17 mouse cellular contexts compared by ENCODE assay signal in the genomic region with DNA sequence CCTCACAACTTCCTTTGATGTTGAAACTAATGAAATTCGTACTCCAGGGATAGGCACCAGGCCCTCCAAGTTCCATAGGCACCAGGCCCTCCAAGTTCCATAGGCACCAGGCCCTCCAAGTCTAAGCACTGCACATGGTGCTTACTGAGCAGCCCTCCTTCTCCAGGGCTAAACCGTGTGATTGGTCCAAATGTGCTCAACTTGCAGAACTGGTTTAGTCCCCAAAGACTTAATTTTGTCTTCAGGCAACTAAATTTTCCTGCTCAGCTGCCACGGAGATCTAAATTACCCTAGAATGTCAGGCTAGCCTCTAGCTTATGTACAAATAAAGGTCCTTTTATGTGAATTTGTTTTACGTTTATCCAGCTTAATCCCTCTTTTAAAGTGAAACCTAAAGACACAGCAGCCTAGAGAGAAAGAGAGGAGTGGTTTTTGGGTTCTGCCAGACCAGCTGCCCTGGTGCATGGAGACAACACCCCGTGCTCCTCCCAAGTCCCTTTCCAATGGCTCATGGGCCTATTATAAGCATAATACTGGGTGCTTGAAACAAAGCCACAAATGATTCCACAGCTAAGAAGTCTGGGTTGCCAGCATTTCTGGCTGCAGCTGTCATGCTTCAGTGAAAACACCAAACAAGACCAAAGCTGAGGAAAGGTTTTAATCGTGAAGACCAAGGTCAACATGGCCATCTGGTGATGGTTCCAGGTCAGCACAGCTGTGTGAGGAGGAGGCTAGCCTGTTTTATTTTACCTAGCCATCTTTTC. TPM values are rescaled to one million over a fixed set of nuclear protein-coding genes. Genes with fewer than 3 reads are reported as not detected.
DNase-seq lines count a peak whose midpoint lies in the region; ATAC-seq lines count a peak whose summit lies in the region.
"Had no signal": no experiment of that assay in that cellular context is flagged by ENCODE, and none has a peak within 500 bp of the region (broad histone marks: within the 10 kb centered on the region; RNA-seq: fewer than 3 reads in every experiment).

No protein-coding gene starts in this region.

- DNase-seq in heart, adult 11 months = peak; percentile 90
- no peak for DNase-seq in heart, adult 8-10 months (ENCODE audit: low spot score)
- peak; percentile 27 for DNase-seq in lung, postnatal 10 days
- no peak for DNase-seq in lung, postnatal 25 days (ENCODE audit: low spot score)
- no peak for DNase-seq in cerebellum, adult 9-10 months
- DNase-seq: cerebellum, adult 11 months; layer of hippocampus, postnatal 36 days; liver; right cerebral cortex, postnatal 25 days; thymus, postnatal 36 days had no signal

- H3K4me2 ChIP-seq in embryonic facial prominence, embryonic 15.5 days (replicated peaks) = peak overlapping the region; percentile 6; the same call in 1 of the 2 replicates
- H3K4me2 ChIP-seq in limb, embryonic 13.5 days (replicated peaks) = no peak overlapping the region
- no peak overlapping the region for H3K4me2 ChIP-seq in neural tube, embryonic 15.5 days
- H3K4me2 ChIP-seq: hindbrain, embryonic 15.5 days; lung, embryonic 15.5 days; midbrain, embryonic 11.5 days had no signal

- H3K27ac ChIP-seq in embryonic facial prominence, embryonic 15.5 days (replicated peaks) = peak overlapping the region; percentile 44
- H3K27ac ChIP-seq in limb, embryonic 13.5 days = no peak overlapping the region; the same call in 1 of the 2 replicates
- H3K27ac ChIP-seq in neural tube, embryonic 15.5 days (replicated peaks) = no peak overlapping the region
- H3K27ac ChIP-seq: hindbrain, embryonic 15.5 days; lung, embryonic 15.5 days had no signal

- H3K36me3 ChIP-seq in embryonic facial prominence, embryonic 15.5 days = no peaks in the 10 kb centered on the region
- no peaks in the 10 kb centered on the region for H3K36me3 ChIP-seq in limb, embryonic 13.5 days
- H3K36me3 ChIP-seq in neural tube, embryonic 15.5 days = no peaks in the 10 kb centered on the region
- H3K36me3 ChIP-seq: hindbrain, embryonic 15.5 days; lung, embryonic 15.5 days had no signal

- no peak overlapping the region for H3K9ac ChIP-seq in embryonic facial prominence, embryonic 15.5 days
- H3K9ac ChIP-seq in limb, embryonic 13.5 days = no peak overlapping the region
- H3K9ac ChIP-seq in neural tube, embryonic 15.5 days (replicated peaks) = no peak overlapping the region
- H3K9ac ChIP-seq: hindbrain, embryonic 15.5 days; lung, embryonic 15.5 days had no signal

- no peak overlapping the region for H3K4me3 ChIP-seq in embryonic facial prominence, embryonic 15.5 days (replicated peaks)
- H3K4me3 ChIP-seq in limb, embryonic 13.5 days = no peak overlapping the region
- no peak overlapping the region for H3K4me3 ChIP-seq in neural tube, embryonic 15.5 days (replicated peaks)
- H3K4me3 ChIP-seq: erythroblast, embryonic 14.5 days; hindbrain, embryonic 15.5 days; lung, embryonic 15.5 days had no signal

- peak; percentile 35; the same call in 1 of the 2 replicates for ATAC-seq in embryonic facial prominence, embryonic 15.5 days (ENCODE audit: insufficient number of reproducible peaks, low FRiP score, low TSS enrichment, low read depth)
- ATAC-seq in limb, embryonic 13.5 days (ENCODE audit: low FRiP score, low read depth) = peak; percentile 48
- no peak for ATAC-seq in neural tube, embryonic 15.5 days (ENCODE audit: low FRiP score)

- peaks cover 13% of the 10 kb centered on the region; the same call in 1 of the 2 replicates for H3K4me1 ChIP-seq in embryonic facial prominence, embryonic 15.5 days
- H3K4me1 ChIP-seq in limb, embryonic 13.5 days = peaks cover 25% of the 10 kb centered on the region
- H3K4me1 ChIP-seq in neural tube, embryonic 15.5 days = no peaks in the 10 kb centered on the region
- H3K4me1 ChIP-seq: hindbrain, embryonic 15.5 days had no signal

- WGBS in embryonic facial prominence, embryonic 15.5 days = 19% methylated on average over 6 of the region's 6 CpGs
- whole genome bisulfite sequencing in limb, embryonic 13.5 days = 23% methylated on average over 6 of the region's 6 CpGs
- WGBS in neural tube, embryonic 15.5 days = 55% methylated on average over 6 of the region's 6 CpGs

- no peaks in the 10 kb centered on the region for H3K9me3 ChIP-seq in embryonic facial prominence, embryonic 15.5 days (replicated peaks)
- H3K9me3 ChIP-seq in limb, embryonic 13.5 days = no peaks in the 10 kb centered on the region
- H3K9me3 ChIP-seq in neural tube, embryonic 15.5 days (replicated peaks) = no peaks in the 10 kb centered on the region
- H3K9me3 ChIP-seq: hindbrain, embryonic 15.5 days; lung, embryonic 15.5 days had no signal

- H3K27me3 ChIP-seq in embryonic facial prominence, embryonic 15.5 days = no peaks in the 10 kb centered on the region
- H3K27me3 ChIP-seq in limb, embryonic 13.5 days = no peaks in the 10 kb centered on the region
- no peaks in the 10 kb centered on the region for H3K27me3 ChIP-seq in neural tube, embryonic 15.5 days (replicated peaks)
- H3K27me3 ChIP-seq: hindbrain, embryonic 15.5 days; lung, embryonic 15.5 days had no signal

RNA-seq across cellular contexts. Expression of gene Dleu7, which starts 29.9 kb away (rescaled TPM):
- under 1 TPM in 1 of 4 experiments, not detected in 3; 0.17 TPM for total RNA-seq in heart, adult 8-10 months (2022)
- polyA plus RNA-seq in embryonic facial prominence, embryonic 15.5 days (2015; fragmentation: Nextera tagmentation; extraction: Ambion mirVana) = 1.8 and 2.2 TPM in 2 replicates
- 1.6 TPM in 2 replicates for polyA plus RNA-seq in limb, embryonic 13.5 days (2015; fragmentation: Nextera tagmentation; extraction: Ambion mirVana)
- polyA plus RNA-seq in neural tube, embryonic 15.5 days (2015; fragmentation: Nextera tagmentation; extraction: Ambion mirVana) = 13.6 and 19.9 TPM in 2 replicates
- polyA plus RNA-seq: erythroblast, embryonic 14.5 days had no signal

RNA-seq across cellular contexts. Expression of gene Rnaseh2b, which starts 30.4 kb away (rescaled TPM):
- 10 to 100 TPM in 3 of 4 experiments, 1 to 10 TPM in 1; 9.8 to 13.4 (median 11.0) TPM for total RNA-seq in heart, adult 8-10 months (2022)
- polyA plus RNA-seq in embryonic facial prominence, embryonic 15.5 days (2015; fragmentation: Nextera tagmentation; extraction: Ambion mirVana) = 48.0 and 48.9 TPM in 2 replicates
- polyA plus RNA-seq in limb, embryonic 13.5 days (2015; fragmentation: Nextera tagmentation; extraction: Ambion mirVana) = 56.9 and 57.3 TPM in 2 replicates
- 25.8 and 37.8 TPM in 2 replicates for polyA plus RNA-seq in neural tube, embryonic 15.5 days (2015; fragmentation: Nextera tagmentation; extraction: Ambion mirVana)

Comparison
In these comparisons a context has a peak if more than half of its experiments do, and no peak if none do; other contexts are left out.
1. DNase-seq: peak in heart, adult 11 months (single experiment) and lung, postnatal 10 days (single experiment); none in heart, adult 8-10 months (single experiment), lung, postnatal 25 days (single experiment) and cerebellum, adult 9-10 months (single experiment).